Mouse (Mus musculus) hindbrain, postnatal 0 days (tissue): ENCODE results near the gene Cpne2. TPM values are rescaled to one million over a fixed set of nuclear protein-coding genes. Genes with fewer than 3 reads are reported as not detected.

Experiments used
- ATAC-seq: fragments of 200-750 bp; cut with Nextera tagmentation; 2 replicates; pipeline ENCODE4 v1.8.0; 2017; ENCODE audit warnings: mild to moderate bottlenecking, moderate TSS enrichment, moderate library complexity
- DNase-seq: peaks from one replicate; pipeline ENCODE4 v3.0.0-alpha.2; 2015; ENCODE audit warnings: low spot score
- H3K27ac ChIP-seq: fragments of 300-500 bp; sonication (generic); 2 replicates; pipeline ENCODE4 v1.5.1; 2014; ENCODE audit warnings: mild to moderate bottlenecking
- H3K27me3 ChIP-seq: fragments of 300-500 bp; sonication (generic); 2 replicates; pipeline ENCODE4 v1.6.1; 2014; ENCODE audit warnings: low read length, mixed read lengths; ENCODE audit not compliant: insufficient read depth
- H3K36me3 ChIP-seq: fragments of 300-500 bp; sonication (generic); 2 replicates; pipeline ENCODE4 v1.6.1; 2014; ENCODE audit warnings: low read length, mixed read lengths; ENCODE audit not compliant: insufficient read depth
- H3K4me1 ChIP-seq: fragments of 300-500 bp; sonication (generic); 2 replicates; pipeline ENCODE4 v1.6.1; 2014; ENCODE audit warnings: antibody characterized with exemption, low read length, mixed read lengths; ENCODE audit not compliant: insufficient read depth
- H3K4me2 ChIP-seq: fragments of 300-500 bp; sonication (generic); 2 replicates; pipeline ENCODE4 v1.6.1; 2014; ENCODE audit warnings: low read depth, mild to moderate bottlenecking, low read length, moderate library complexity, mixed read lengths
- H3K4me3 ChIP-seq: fragments of 300-500 bp; sonication (generic); 2 replicates; pipeline ENCODE4 v1.5.1; 2014; ENCODE audit warnings: low read length
- H3K9ac ChIP-seq: fragments of 300-500 bp; sonication (generic); replicated peaks from 2 replicates; pipeline ENCODE4 v1.6.1; 2014; ENCODE audit warnings: mild to moderate bottlenecking, low read length, moderate library complexity, mixed read lengths
- H3K9me3 ChIP-seq: fragments of 300-500 bp; sonication (generic); 2 replicates; pipeline ENCODE4 v1.6.1; 2016; ENCODE audit warnings: low read length, mixed read lengths
- CTCF ChIP-seq: IDR thresholded peaks from 2 replicates; pipeline ENCODE4 v1.5.1; 2016; ENCODE audit warnings: antibody characterized with exemption, control low read depth, low read depth
- WGBS: fragments of 180-500 bp; shearing (Covaris S2); extraction: QIAGEN DNeasy Blood & Tissue Kit; methylation state at CpG from one replicate; pipeline ENCODE4 v1.1.7; 2014; 5-methylcytosine and 5-hydroxymethylcytosine counted together
- polyA plus RNA-seq: library from polyadenylated mRNA; unstranded; fragments of >200 nt; fragmentation: Nextera tagmentation; extraction: Ambion mirVana; gene quantifications from 2 replicates; pipeline ENCODE4 v1.2.1, GENCODE M21; 2015
- total RNA-seq: library from RNA; depleted of rRNA; stranded (reverse); fragments of >200 nt; gene quantifications from 2 replicates; pipeline ENCODE4 v1.2.3, GENCODE M21; 2014; rRNA removed

Gene Cpne2
- 45.5 and 57.8 TPM in 2 replicates for total RNA-seq
- polyA plus RNA-seq = 33.6 and 39.3 TPM in 2 replicates

GRCm38 (mm10) chr8:94532873-94533671 is at the start of gene Cpne2:
Gene Cpne2, plus strand, starts transcription at chr8:94532990.
- Histone ChIP-seq H3K27me3 (no peaks in the 10 kb centered on the region), H3K9me3 (no peaks in the 10 kb centered on the region), H3K4me3 (peak within 1 kb of the TSS; percentile 63), H3K27ac (peak within 1 kb of the TSS; percentile 68), H3K4me2 (peak within 1 kb of the TSS; percentile 96), H3K36me3 (no peaks in the 10 kb centered on the region), H3K4me1 (peaks cover 24% of the 10 kb centered on the region), H3K9ac (peak within 1 kb of the TSS; percentile 72)
- TF ChIP-seq CTCF = peak; percentile 37
- ATAC-seq (peak; percentile 85), DNase-seq (peak; percentile 65)
- under 1% methylated on average over 62 of the region's 81 CpGs for WGBS

GRCm38 (mm10) chr8:94485288-94485687 is 47.5 kb upstream of the Cpne2 start:
- DNase-seq (no peak), ATAC-seq (no peak)
- Histone ChIP-seq H3K27ac (no peak overlapping the region), H3K9ac (no peak overlapping the region), H3K27me3 (no peaks in the 10 kb centered on the region), H3K4me2 (no peak overlapping the region), H3K4me3 (no peak overlapping the region), H3K9me3 (no peaks in the 10 kb centered on the region), H3K36me3 (no peaks in the 10 kb centered on the region), H3K4me1 (no peaks in the 10 kb centered on the region)
- 79% methylated on average over 3 of the region's 3 CpGs for WGBS
- TF ChIP-seq CTCF = no peak

GRCm38 (mm10) chr8:94485882-94486281 is 46.9 kb upstream of the Cpne2 start:
- Histone ChIP-seq H3K4me3 (no peak overlapping the region), H3K9me3 (no peaks in the 10 kb centered on the region), H3K36me3 (no peaks in the 10 kb centered on the region), H3K27me3 (no peaks in the 10 kb centered on the region), H3K4me1 (no peaks in the 10 kb centered on the region), H3K4me2 (no peak overlapping the region), H3K9ac (no peak overlapping the region), H3K27ac (no peak overlapping the region)
- ATAC-seq (0 out of 2 replicates have a peak, but pooled peaks have one; percentile 45), DNase-seq (peak; percentile 65)
- 17% methylated on average over 2 of the region's 2 CpGs for WGBS
- peak; percentile 77 for TF ChIP-seq CTCF

- 57% methylated on average over 2 of the region's 2 CpGs for WGBS
- H3K4me3 ChIP-seq = no peak overlapping the region
- no peak for ATAC-seq
Measured at GRCm38 (mm10) chr8:94488016-94488415, 44.8 kb upstream of the Cpne2 start.

GRCm38 (mm10) chr8:94489809-94490483 is 42.8 kb upstream of the Cpne2 start:
- no peak overlapping the region for H3K4me2 ChIP-seq
- H3K9me3 ChIP-seq = no peaks in the 10 kb centered on the region
- WGBS = 72% methylated on average over 4 of the region's 4 CpGs
- H3K4me1 ChIP-seq = no peaks in the 10 kb centered on the region
- DNase-seq (no peak), ATAC-seq (no peak)
- no peak overlapping the region for H3K27ac ChIP-seq
- no peak overlapping the region for H3K9ac ChIP-seq
- no peaks in the 10 kb centered on the region for H3K36me3 ChIP-seq
- peak; percentile 64 for TF ChIP-seq CTCF
- H3K27me3 ChIP-seq = no peaks in the 10 kb centered on the region
- no peak overlapping the region for H3K4me3 ChIP-seq

More at GRCm38 (mm10) chr8:94488016-94488415, 44.8 kb upstream of the Cpne2 start:
- no peaks in the 10 kb centered on the region for H3K4me1 ChIP-seq
- no peaks in the 10 kb centered on the region for H3K9me3 ChIP-seq
- H3K36me3 ChIP-seq = no peaks in the 10 kb centered on the region
- no peak for TF ChIP-seq CTCF
- H3K27ac ChIP-seq = no peak overlapping the region
- no peak for DNase-seq
- H3K27me3 ChIP-seq = no peaks in the 10 kb centered on the region
- no peak overlapping the region for H3K9ac ChIP-seq
- no peak overlapping the region for H3K4me2 ChIP-seq

- peak; percentile 88 for ATAC-seq
- Histone ChIP-seq H3K9ac (0 out of 2 replicates have a peak overlapping the region, but pooled peaks have one; percentile 39), H3K4me1 (no peaks in the 10 kb centered on the region), H3K27me3 (no peaks in the 10 kb centered on the region), H3K36me3 (no peaks in the 10 kb centered on the region), H3K4me2 (peak overlapping the region; percentile 49), H3K4me3 (peak overlapping the region; percentile 7; the same call in 1 of the 2 replicates), H3K9me3 (no peaks in the 10 kb centered on the region), H3K27ac (no peak overlapping the region)
- 4% methylated on average over 15 of the region's 15 CpGs for WGBS
- DNase-seq = peak; percentile 91
- peak; percentile 83 for TF ChIP-seq CTCF
Measured at GRCm38 (mm10) chr8:94492021-94492681, 40.6 kb upstream of the Cpne2 start.
